Mouse (Mus musculus): ENCODE measurements around the gene Slc41a2. TPM values are rescaled to one million over a fixed set of nuclear protein-coding genes. Genes with fewer than 3 reads are reported as not detected.

Gene Slc41a2
- polyA plus RNA-seq, 1 experiment from 2014 or later, result 0.63 TPM

DNA sequence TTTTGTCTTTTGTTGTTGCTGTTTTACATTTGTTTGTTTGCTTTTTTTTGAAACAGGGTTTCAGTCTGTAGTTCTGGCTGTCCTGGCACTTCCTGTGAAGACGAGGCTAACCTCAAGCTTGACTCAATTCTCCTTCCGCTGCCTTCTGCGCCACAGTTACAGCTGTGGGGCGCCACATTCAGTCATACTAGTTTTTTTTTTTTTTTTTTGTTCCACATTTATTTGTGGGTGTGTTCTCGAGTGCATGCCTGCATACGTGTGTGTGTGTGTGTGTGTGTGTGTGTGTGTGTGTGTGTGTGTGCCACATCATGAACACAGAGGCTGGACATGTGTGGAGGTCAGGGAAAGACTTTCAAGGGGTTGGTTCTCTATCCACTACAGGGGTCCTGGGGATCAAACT, 7.3 kb downstream of the Slc41a2 start:
- Histone ChIP-seq H3K4me2 (no peak overlapping the region), H3K9ac (no peak overlapping the region), H3K4me3 (no peak overlapping the region), H3K4me1 (replicated peaks) (no peaks in the 10 kb centered on the region), H3K36me3 (no peaks in the 10 kb centered on the region), H3K27me3 (peaks cover 24% of the 10 kb centered on the region), H3K9me3 (replicated peaks) (no peaks in the 10 kb centered on the region), H3K27ac (no peak overlapping the region)
- 70% methylated on average over 6 of the region's 6 CpGs for WGBS
- ATAC-seq (replicated peaks; ENCODE audit: insufficient number of reproducible peaks, insufficient read depth, low FRiP score, low read depth), result no peak

GRCm38 (mm10) chr10:83328791-83329190, 8.9 kb downstream of the Slc41a2 start:
- 80% methylated on average over 5 of the region's 5 CpGs for WGBS
- ATAC-seq (replicated peaks; ENCODE audit: insufficient number of reproducible peaks, insufficient read depth, low FRiP score, low read depth), result no peak
- Histone ChIP-seq H3K4me1 (replicated peaks) (no peaks in the 10 kb centered on the region), H3K9ac (no peak overlapping the region), H3K36me3 (no peaks in the 10 kb centered on the region), H3K27me3 (peaks cover 8% of the 10 kb centered on the region; the same call in 1 of the 2 replicates), H3K4me3 (no peak overlapping the region), H3K4me2 (no peak overlapping the region), H3K9me3 (replicated peaks) (no peaks in the 10 kb centered on the region), H3K27ac (no peak overlapping the region)

GRCm38 (mm10) chr10:83326648-83327285, 10.9 kb downstream of the Slc41a2 start:
- Histone ChIP-seq H3K9ac (no peak overlapping the region), H3K4me1 (replicated peaks) (no peaks in the 10 kb centered on the region), H3K9me3 (replicated peaks) (no peaks in the 10 kb centered on the region), H3K36me3 (no peaks in the 10 kb centered on the region), H3K4me2 (no peak overlapping the region), H3K4me3 (no peak overlapping the region), H3K27me3 (no peaks in the 10 kb centered on the region), H3K27ac (no peak overlapping the region)
- no peak for ATAC-seq (replicated peaks; ENCODE audit: insufficient number of reproducible peaks, insufficient read depth, low FRiP score, low read depth)
- 86% methylated on average over 14 of the region's 14 CpGs for WGBS

DNA sequence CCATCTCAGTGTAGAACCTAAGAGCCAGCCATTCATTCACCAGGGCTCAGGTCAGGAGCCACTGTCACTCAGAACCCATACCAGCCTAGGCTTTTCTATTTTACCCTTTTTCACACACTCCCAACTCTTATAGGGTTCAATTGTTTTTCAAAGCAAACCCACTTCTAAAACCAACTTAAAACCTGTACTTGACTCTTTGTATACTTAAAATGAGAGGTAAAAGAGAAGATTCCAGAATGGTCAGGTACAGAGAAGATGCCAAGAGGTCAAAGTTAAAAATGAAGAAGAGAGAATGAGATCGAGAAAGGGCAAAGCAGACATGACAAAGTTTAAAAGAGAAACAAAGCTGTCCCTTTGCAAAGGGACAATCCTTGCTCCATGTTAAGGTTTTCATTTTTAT, 11.8 kb downstream of the Slc41a2 start:
- no peaks in the 10 kb centered on the region for H3K9me3 ChIP-seq (replicated peaks)
- no peak overlapping the region for H3K27ac ChIP-seq
- ATAC-seq (replicated peaks; ENCODE audit: insufficient number of reproducible peaks, insufficient read depth, low FRiP score, low read depth), result no peak
- H3K4me3 ChIP-seq, result no peak overlapping the region
- no peaks in the 10 kb centered on the region for H3K4me1 ChIP-seq (replicated peaks)
- no peaks in the 10 kb centered on the region for H3K27me3 ChIP-seq
- WGBS, result 87% methylated on average over 1 of the region's 1 CpGs
- no peaks in the 10 kb centered on the region for H3K36me3 ChIP-seq
- no peak overlapping the region for H3K4me2 ChIP-seq
- no peak overlapping the region for H3K9ac ChIP-seq

DNA sequence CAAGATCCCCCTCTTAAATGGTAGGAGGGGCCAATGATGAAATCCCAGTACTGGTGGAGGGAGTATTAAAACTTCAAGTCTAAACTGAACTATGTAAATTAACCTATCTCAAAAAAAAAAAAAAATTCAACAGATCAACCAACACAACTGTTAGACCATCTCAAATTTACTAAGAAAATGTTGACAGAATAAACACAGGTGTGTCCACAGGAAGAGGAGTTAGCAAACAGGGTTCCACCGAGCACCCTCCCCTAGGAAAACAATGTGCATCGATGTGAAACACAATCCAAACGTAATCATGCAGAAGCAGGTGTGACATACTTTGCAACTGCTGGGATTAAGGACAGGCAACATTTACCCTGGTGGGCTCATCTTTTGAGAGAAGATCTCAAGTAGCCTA, 12.8 kb downstream of the Slc41a2 start:
- H3K9me3 ChIP-seq (replicated peaks), result no peaks in the 10 kb centered on the region
- 74% methylated on average over 3 of the region's 3 CpGs for WGBS
- H3K27ac ChIP-seq, result no peak overlapping the region
- no peak overlapping the region for H3K4me2 ChIP-seq
- no peak for ATAC-seq (replicated peaks; ENCODE audit: insufficient number of reproducible peaks, insufficient read depth, low FRiP score, low read depth)
- H3K36me3 ChIP-seq, result no peaks in the 10 kb centered on the region
- H3K27me3 ChIP-seq, result no peaks in the 10 kb centered on the region
- H3K4me1 ChIP-seq (replicated peaks), result no peaks in the 10 kb centered on the region
- no peak overlapping the region for H3K9ac ChIP-seq
- H3K4me3 ChIP-seq, result no peak overlapping the region

- Histone ChIP-seq H3K4me3 (no peak overlapping the region), H3K4me2 (no peak overlapping the region), H3K27me3 (no peaks in the 10 kb centered on the region), H3K4me1 (replicated peaks) (no peaks in the 10 kb centered on the region), H3K36me3 (no peaks in the 10 kb centered on the region), H3K9me3 (replicated peaks) (no peaks in the 10 kb centered on the region), H3K9ac (no peak overlapping the region), H3K27ac (no peak overlapping the region)
- 30% methylated on average over 7 of the region's 7 CpGs for WGBS
- no peak for ATAC-seq (replicated peaks; ENCODE audit: insufficient number of reproducible peaks, insufficient read depth, low FRiP score, low read depth)
These were observed 15.1 kb downstream of the Slc41a2 start for GRCm38 (mm10) chr10:83322551-83323100.

DNA sequence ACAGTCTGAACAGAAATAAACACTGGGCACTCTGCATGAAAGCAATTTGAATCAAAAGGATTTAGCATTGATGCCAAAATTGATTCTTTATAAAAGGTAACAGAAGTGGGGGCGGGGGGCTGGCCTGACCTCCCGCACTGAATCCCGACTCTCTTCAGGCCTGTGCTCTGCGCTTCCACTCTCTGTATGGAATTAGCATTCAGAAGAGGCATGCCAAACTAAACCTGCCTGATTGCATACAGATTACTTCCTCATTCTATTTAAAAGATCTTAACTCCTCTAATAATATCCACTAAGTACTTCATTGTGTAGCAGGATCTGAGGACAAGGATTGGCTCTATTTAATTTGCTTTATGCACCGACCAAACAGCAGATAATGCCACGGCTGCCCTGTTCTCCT, 16.2 kb downstream of the Slc41a2 start:
- H3K36me3 ChIP-seq, result no peaks in the 10 kb centered on the region
- no peaks in the 10 kb centered on the region for H3K4me1 ChIP-seq (replicated peaks)
- no peak overlapping the region for H3K27ac ChIP-seq
- 73% methylated on average over 6 of the region's 6 CpGs for WGBS
- no peaks in the 10 kb centered on the region for H3K9me3 ChIP-seq (replicated peaks)
- no peak overlapping the region for H3K4me2 ChIP-seq
- H3K9ac ChIP-seq, result no peak overlapping the region
- H3K4me3 ChIP-seq, result no peak overlapping the region
- no peaks in the 10 kb centered on the region for H3K27me3 ChIP-seq
- ATAC-seq (replicated peaks; ENCODE audit: insufficient number of reproducible peaks, insufficient read depth, low FRiP score, low read depth), result no peak

DNA sequence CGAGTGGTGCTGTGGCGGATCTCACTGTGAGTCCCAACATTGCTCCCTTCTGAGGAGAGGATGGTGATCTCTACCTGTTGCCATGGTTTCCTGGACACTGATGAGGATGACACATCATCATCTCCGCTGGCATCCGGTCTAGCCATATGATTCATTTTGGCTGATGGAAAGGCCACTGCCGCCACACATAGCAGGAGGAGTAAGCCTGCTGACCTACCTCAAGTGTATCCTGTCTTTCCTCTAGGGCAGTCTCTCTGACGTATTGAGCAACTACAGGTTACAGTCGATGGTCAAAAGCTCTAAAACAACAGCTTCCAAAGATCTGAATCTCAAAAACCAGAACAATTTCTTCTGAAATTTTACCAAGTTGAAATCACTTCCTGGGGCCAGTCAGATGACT, 16.8 kb downstream of the Slc41a2 start:
- no peaks in the 10 kb centered on the region for H3K9me3 ChIP-seq (replicated peaks)
- no peak for ATAC-seq (replicated peaks; ENCODE audit: insufficient number of reproducible peaks, insufficient read depth, low FRiP score, low read depth)
- H3K4me2 ChIP-seq, result no peak overlapping the region
- no peak overlapping the region for H3K9ac ChIP-seq
- H3K36me3 ChIP-seq, result no peaks in the 10 kb centered on the region
- WGBS, result 85% methylated on average over 7 of the region's 7 CpGs
- no peak overlapping the region for H3K27ac ChIP-seq
- no peaks in the 10 kb centered on the region for H3K27me3 ChIP-seq
- no peak overlapping the region for H3K4me3 ChIP-seq
- no peaks in the 10 kb centered on the region for H3K4me1 ChIP-seq (replicated peaks)

GRCm38 (mm10) chr10:83320396-83320795, 17.3 kb downstream of the Slc41a2 start:
- Histone ChIP-seq H3K27me3 (no peaks in the 10 kb centered on the region), H3K36me3 (no peaks in the 10 kb centered on the region), H3K4me3 (no peak overlapping the region), H3K4me1 (replicated peaks) (no peaks in the 10 kb centered on the region), H3K27ac (no peak overlapping the region), H3K4me2 (no peak overlapping the region), H3K9ac (no peak overlapping the region), H3K9me3 (replicated peaks) (no peaks in the 10 kb centered on the region)
- 73% methylated on average over 6 of the region's 6 CpGs for WGBS
- ATAC-seq (replicated peaks; ENCODE audit: insufficient number of reproducible peaks, insufficient read depth, low FRiP score, low read depth), result no peak

GRCm38 (mm10) chr10:83313033-83313432, 24.6 kb downstream of the Slc41a2 start:
- whole genome bisulfite sequencing, result 58% methylated on average over 5 of the region's 5 CpGs
- no peaks in the 10 kb centered on the region for H3K27me3 ChIP-seq
- no peak overlapping the region for H3K27ac ChIP-seq
- no peak overlapping the region for H3K9ac ChIP-seq
- H3K9me3 ChIP-seq (replicated peaks), result no peaks in the 10 kb centered on the region
- H3K4me1 ChIP-seq (replicated peaks), result no peaks in the 10 kb centered on the region
- H3K4me3 ChIP-seq, result no peak overlapping the region
- no peak for ATAC-seq (replicated peaks; ENCODE audit: insufficient number of reproducible peaks, insufficient read depth, low FRiP score, low read depth)
- no peak overlapping the region for H3K4me2 ChIP-seq
- H3K36me3 ChIP-seq, result no peaks in the 10 kb centered on the region

- Histone ChIP-seq H3K27me3 (no peaks in the 10 kb centered on the region), H3K36me3 (no peaks in the 10 kb centered on the region), H3K4me2 (no peak overlapping the region), H3K27ac (no peak overlapping the region), H3K4me3 (no peak overlapping the region), H3K4me1 (replicated peaks) (no peaks in the 10 kb centered on the region), H3K9me3 (replicated peaks) (no peaks in the 10 kb centered on the region), H3K9ac (no peak overlapping the region)
- 71% methylated on average over 7 of the region's 7 CpGs for whole genome bisulfite sequencing
- ATAC-seq (replicated peaks; ENCODE audit: insufficient number of reproducible peaks, insufficient read depth, low FRiP score, low read depth), result no peak
These were observed 27.3 kb downstream of the Slc41a2 start for GRCm38 (mm10) chr10:83310356-83310755.

DNA sequence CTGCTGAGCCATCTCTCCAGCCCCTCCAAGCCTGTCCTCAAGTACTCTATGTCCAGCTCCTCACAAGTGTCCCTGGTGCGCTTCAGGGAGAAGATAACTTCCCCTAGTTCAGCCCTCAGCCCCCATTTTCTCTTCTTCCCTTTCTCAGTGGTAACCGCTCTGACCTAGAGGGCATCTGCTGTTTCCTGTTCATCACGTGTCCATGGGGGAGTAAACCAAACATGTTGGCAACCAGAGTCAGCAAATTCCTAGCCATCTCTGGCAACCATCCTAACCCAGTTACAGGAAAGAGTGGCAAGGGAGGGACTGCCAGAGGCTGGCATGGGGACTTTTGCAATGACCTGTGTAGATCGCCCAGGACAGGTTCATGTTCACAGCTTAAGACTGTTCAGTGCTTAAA, 36.0 kb downstream of the Slc41a2 start:
- Histone ChIP-seq H3K4me2 (no peak overlapping the region), H3K4me1 (replicated peaks) (no peaks in the 10 kb centered on the region), H3K27me3 (no peaks in the 10 kb centered on the region; the same call in 1 of the 2 replicates), H3K4me3 (no peak overlapping the region), H3K36me3 (no peaks in the 10 kb centered on the region), H3K9me3 (replicated peaks) (no peaks in the 10 kb centered on the region), H3K9ac (no peak overlapping the region), H3K27ac (no peak overlapping the region)
- WGBS, result 62% methylated on average over 4 of the region's 4 CpGs
- ATAC-seq (replicated peaks; ENCODE audit: insufficient number of reproducible peaks, insufficient read depth, low FRiP score, low read depth), result no peak
